Mouse (Mus musculus) neutrophil, adult 5-6 weeks (primary cell): Measurements from ENCODE around the gene Gm20479. TPM values are rescaled to one million over a fixed set of nuclear protein-coding genes. Genes with fewer than 3 reads are reported as not detected.

Source experiments
- ATAC-seq: fragments of 151-379, 151-347 bp; 2 replicates; pipeline ENCODE4 v1.8.0; 2017; ENCODE audit warnings: mild to moderate bottlenecking, moderate TSS enrichment; ENCODE audit not compliant: insufficient number of reproducible peaks, poor library complexity, low FRiP score, severe bottlenecking; ENCODE audit errors: extremely low read depth
- total RNA-seq: library from RNA; stranded (forward); fragments of 200-1000 nt; gene quantifications from 2 replicates; pipeline ENCODE4 v1.2.3, GENCODE M21; 2017

Gene Gm20479
- total RNA-seq, result not detected in 2 replicates

- peak; percentile 13; the same call in 1 of the 2 replicates for ATAC-seq
Observed at GRCm38 (mm10) chr7:27356861-27357594, at the start of gene Gm20479. Gm20479 (minus strand) TSS chr7:27357419.

GRCm38 (mm10) chr7:27406481-27406880 is 49.3 kb upstream of the Gm20479 start:
- no peak for ATAC-seq

GRCm38 (mm10) chr7:27404203-27404942 is 47.2 kb upstream of the Gm20479 start:
- ATAC-seq, result no peak

- peak; percentile 40; the same call in 1 of the 2 replicates for ATAC-seq
Observed at GRCm38 (mm10) chr7:27402675-27403074, 45.5 kb upstream of the Gm20479 start.

GRCm38 (mm10) chr7:27400545-27400944 is 43.3 kb upstream of the Gm20479 start:
- no peak for ATAC-seq

- peak; percentile 59; the same call in 1 of the 2 replicates for ATAC-seq
Observed at GRCm38 (mm10) chr7:27397048-27397949, 40.1 kb upstream of the Gm20479 start.

- no peak for ATAC-seq
Observed at GRCm38 (mm10) chr7:27396184-27397047, 39.2 kb upstream of the Gm20479 start.

- no peak for ATAC-seq
Observed at GRCm38 (mm10) chr7:27395521-27396183, 38.4 kb upstream of the Gm20479 start.

GRCm38 (mm10) chr7:27391416-27391815 is 34.2 kb upstream of the Gm20479 start:
- ATAC-seq, result no peak

- no peak for ATAC-seq
Observed at GRCm38 (mm10) chr7:27389213-27389612, 32.0 kb upstream of the Gm20479 start.

GRCm38 (mm10) chr7:27384731-27385130 is 27.5 kb upstream of the Gm20479 start:
- peak; percentile 63; the same call in 1 of the 2 replicates for ATAC-seq

- ATAC-seq, result no peak
Observed at GRCm38 (mm10) chr7:27384134-27384533, 26.9 kb upstream of the Gm20479 start.

- no peak for ATAC-seq
Observed at GRCm38 (mm10) chr7:27383233-27383632, 26.0 kb upstream of the Gm20479 start.

- no peak for ATAC-seq
Observed at GRCm38 (mm10) chr7:27381560-27381959, 24.3 kb upstream of the Gm20479 start.

- no peak for ATAC-seq
Observed at GRCm38 (mm10) chr7:27381009-27381408, 23.8 kb upstream of the Gm20479 start.

GRCm38 (mm10) chr7:27379836-27380235 is 22.6 kb upstream of the Gm20479 start:
- ATAC-seq, result no peak

- ATAC-seq, result peak; percentile 41; the same call in 1 of the 2 replicates
Observed at GRCm38 (mm10) chr7:27378431-27378830, 21.2 kb upstream of the Gm20479 start.

GRCm38 (mm10) chr7:27375274-27375673 is 18.1 kb upstream of the Gm20479 start:
- ATAC-seq, result no peak
